Mouse (Mus musculus): ENCODE results near the gene Uba2.
"Not testable (repeated sequence)": the region's sequence is repeated elsewhere in the genome, so short reads cannot be mapped to it uniquely, and the experiment has no call there.

Gene Uba2

GRCm38 (mm10) chr7:34169454-34169853 is at the start of gene Uba2:
Gene Uba2, minus strand, starts transcription at chr7:34169599.
- DNase-seq (ENCODE audit: low spot score in 2 of 2), result no peak

GRCm38 (mm10) chr7:34218496-34218895 is 49.1 kb upstream of the Uba2 start:
- DNase-seq (ENCODE audit: low spot score in 2 of 2), result no peak

GRCm38 (mm10) chr7:34216474-34216873 is 47.1 kb upstream of the Uba2 start:
- DNase-seq (ENCODE audit: low spot score in 2 of 2), result no peak

GRCm38 (mm10) chr7:34215481-34215880 is 46.1 kb upstream of the Uba2 start:
- no peak for DNase-seq (ENCODE audit: low spot score in 2 of 2)

- DNase-seq (ENCODE audit: low spot score in 2 of 2), result no peak
Observed at GRCm38 (mm10) chr7:34214644-34215043, 45.2 kb upstream of the Uba2 start.

- no peak for DNase-seq (ENCODE audit: low spot score in 2 of 2)
Observed at GRCm38 (mm10) chr7:34213281-34213680, 43.9 kb upstream of the Uba2 start.

GRCm38 (mm10) chr7:34208027-34208745 is 38.8 kb upstream of the Uba2 start:
- DNase-seq (ENCODE audit: low spot score in 2 of 2), result no peak

- DNase-seq (ENCODE audit: low spot score in 2 of 2), result no peak
Observed at GRCm38 (mm10) chr7:34206331-34206730, 36.9 kb upstream of the Uba2 start.

- not testable (repeated sequence) for DNase-seq (ENCODE audit: low spot score in 2 of 2)
Observed at GRCm38 (mm10) chr7:34202147-34202546, 32.7 kb upstream of the Uba2 start.

GRCm38 (mm10) chr7:34200829-34201228 is 31.4 kb upstream of the Uba2 start:
- DNase-seq (ENCODE audit: low spot score in 2 of 2), result no peak

- DNase-seq (ENCODE audit: low spot score in 2 of 2), result no peak
Observed at GRCm38 (mm10) chr7:34198346-34198745, 28.9 kb upstream of the Uba2 start.

GRCm38 (mm10) chr7:34196132-34197128 is 27.0 kb upstream of the Uba2 start, which contains the start of gene Pdcd2l:
Gene Pdcd2l, minus strand, starts transcription at chr7:34196661.
- peak; percentile 85 to 88 for DNase-seq (ENCODE audit: low spot score in 2 of 2)

- DNase-seq (ENCODE audit: low spot score in 2 of 2), result no peak
Observed at GRCm38 (mm10) chr7:34195632-34196031, 26.2 kb upstream of the Uba2 start.

- DNase-seq (ENCODE audit: low spot score in 2 of 2), result no peak
Observed at GRCm38 (mm10) chr7:34192825-34193224, 23.4 kb upstream of the Uba2 start.

GRCm38 (mm10) chr7:34189376-34189989 is 20.1 kb upstream of the Uba2 start:
- no peak for DNase-seq (ENCODE audit: low spot score in 2 of 2)

GRCm38 (mm10) chr7:34183794-34184193 is 14.4 kb upstream of the Uba2 start:
- DNase-seq (ENCODE audit: low spot score in 2 of 2), result peak in 1 of 2 experiments; percentile 20

- DNase-seq (ENCODE audit: low spot score in 2 of 2), result peak; percentile 41 to 51
Observed at GRCm38 (mm10) chr7:34183356-34183755, 14.0 kb upstream of the Uba2 start.

GRCm38 (mm10) chr7:34176241-34176640 is 6.8 kb upstream of the Uba2 start:
- DNase-seq (ENCODE audit: low spot score in 2 of 2), result not testable (repeated sequence)

GRCm38 (mm10) chr7:34172251-34172650 is 2.9 kb upstream of the Uba2 start:
- DNase-seq (ENCODE audit: low spot score in 2 of 2), result no peak

GRCm38 (mm10) chr7:34168470-34169251 is 738 bp downstream of the Uba2 start:
- DNase-seq (ENCODE audit: low spot score in 2 of 2), result peak; percentile 88 to 94

- no peak for DNase-seq (ENCODE audit: low spot score in 2 of 2)
Observed at GRCm38 (mm10) chr7:34167766-34168469, 1.5 kb downstream of the Uba2 start.

Data from urinary bladder, adult 18-20 months (tissue).